Mouse (Mus musculus) bone marrow, adult 2 months (tissue): ENCODE measurements around the gene Samd4.

Experiments
- CTCF ChIP-seq: fragments of 200-500 bp; IDR thresholded peaks from 2 replicates; pipeline ENCODE4 v1.5.1; 2011; ENCODE audit warnings: low read length, control low read depth; ENCODE audit not compliant: control insufficient read depth, insufficient read depth
- POLR2A ChIP-seq: fragments of 200-500 bp; IDR thresholded peaks from 2 replicates; pipeline ENCODE4 v1.6.1; 2011; ENCODE audit warnings: low read depth, mild to moderate bottlenecking, control low read depth, low read length, borderline replicate concordance; ENCODE audit not compliant: control insufficient read depth

GRCm38 (mm10) chr14:47032140-47032539 is 149.5 kb downstream of the Samd4 start:
- TF ChIP-seq POLR2A = no peak
- no peak for TF ChIP-seq CTCF
